Mouse (Mus musculus): ENCODE data around the gene Chn2.

DNA sequence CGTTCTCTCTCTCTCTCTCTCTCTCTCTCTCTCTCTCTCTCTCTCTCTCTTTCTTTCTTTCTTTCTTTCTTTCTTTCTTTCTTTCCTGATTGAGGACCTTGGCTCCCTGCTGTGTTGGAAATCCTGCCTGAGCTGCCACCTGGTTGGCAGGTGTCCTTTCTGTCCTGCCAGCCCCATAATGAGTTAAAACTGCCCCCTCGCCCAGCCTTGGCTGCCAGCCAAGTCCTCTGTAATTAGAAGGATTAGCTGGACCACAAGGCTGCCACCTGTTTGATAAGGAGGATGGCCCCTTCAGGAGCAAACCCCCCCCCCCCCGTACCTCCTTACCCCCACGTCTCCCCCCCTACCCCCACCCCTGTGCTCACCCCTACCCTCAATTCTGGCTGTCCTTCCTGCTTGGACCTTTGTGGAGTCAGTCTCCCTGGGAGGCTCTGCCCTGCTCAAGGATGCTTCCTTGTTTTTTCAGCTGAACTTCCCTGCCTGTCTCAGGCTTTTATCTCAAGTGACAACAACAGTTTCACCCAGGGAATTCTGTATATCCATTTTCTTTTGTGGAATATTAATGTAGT lies 72.1 kb downstream of the Chn2 start:
- no peak for TF ChIP-seq CTCF (IDR thresholded peaks at IDR 0.05; ENCODE audit: borderline replicate concordance, insufficient read depth, low read depth, low read length)
- no peak for TF ChIP-seq POLR2A (IDR thresholded peaks at IDR 0.05; ENCODE audit: borderline replicate concordance, insufficient read depth, low read length)

Data from cerebellum, adult 2 months (tissue).